Mouse (Mus musculus) gonadal fat pad, adult 2 months (tissue): ENCODE measurements around the gene Senp7. TPM values are rescaled to one million over a fixed set of nuclear protein-coding genes. Genes with fewer than 3 reads are reported as not detected.
"Not testable (repeated sequence)": the region's sequence is repeated elsewhere in the genome, so short reads cannot be mapped to it uniquely, and the experiment has no call there.

ENCODE experiments used
- DNase-seq: peaks from one replicate; pipeline ENCODE4 v3.0.0-alpha.2; 2012; ENCODE audit warnings: low read depth
- polyA plus RNA-seq: library from polyadenylated mRNA; depleted of rRNA; stranded (reverse); fragments of >200 nt; gene quantifications from 2 replicates; pipeline ENCODE4 v1.2.3, GENCODE M21; 2012; rRNA removed

The Senp7 gene
- polyA plus RNA-seq, 1 experiment = 4.5 TPM

DNA sequence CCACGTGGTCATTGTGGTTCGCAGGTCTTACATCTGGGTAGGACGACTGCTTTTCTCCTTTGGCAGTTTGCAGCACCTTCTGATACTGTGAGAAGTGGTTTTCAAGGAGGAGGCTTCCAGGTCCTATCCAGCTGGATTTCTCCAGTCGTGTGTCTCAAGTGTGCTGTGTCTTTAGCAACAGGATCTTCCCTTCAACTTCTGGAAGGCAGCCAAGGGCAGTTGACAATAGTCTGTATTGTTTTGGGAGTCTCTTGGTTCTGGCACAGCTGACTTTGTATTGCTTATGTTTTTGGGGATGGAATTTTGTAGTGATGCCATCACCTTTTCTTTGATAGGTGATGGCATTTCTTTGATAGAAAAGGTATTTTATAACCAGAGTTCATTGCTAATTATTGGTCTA is 86.0 kb downstream of the Senp7 start:
- peak; percentile 37 for DNase-seq

DNA sequence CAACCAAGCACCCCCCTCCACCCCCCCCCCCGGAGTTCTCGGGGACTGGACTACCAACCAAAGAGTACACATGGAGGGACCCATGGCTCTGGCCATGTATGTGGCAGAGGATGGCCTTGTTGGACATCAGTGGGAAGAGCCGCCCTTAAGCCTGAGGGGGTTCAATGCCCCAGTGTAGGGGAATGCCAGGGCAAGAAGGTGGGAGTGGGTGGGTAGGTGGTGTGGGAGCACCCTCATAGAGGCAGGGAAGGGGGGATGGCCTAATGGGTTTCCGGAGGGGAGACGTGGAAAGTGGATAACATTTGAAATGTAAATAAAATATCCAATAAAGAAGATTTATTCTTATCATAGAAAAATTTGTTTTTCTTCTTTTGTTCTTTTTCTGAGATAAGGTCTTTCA is 89.5 kb downstream of the Senp7 start:
- not testable (repeated sequence) for DNase-seq

DNA sequence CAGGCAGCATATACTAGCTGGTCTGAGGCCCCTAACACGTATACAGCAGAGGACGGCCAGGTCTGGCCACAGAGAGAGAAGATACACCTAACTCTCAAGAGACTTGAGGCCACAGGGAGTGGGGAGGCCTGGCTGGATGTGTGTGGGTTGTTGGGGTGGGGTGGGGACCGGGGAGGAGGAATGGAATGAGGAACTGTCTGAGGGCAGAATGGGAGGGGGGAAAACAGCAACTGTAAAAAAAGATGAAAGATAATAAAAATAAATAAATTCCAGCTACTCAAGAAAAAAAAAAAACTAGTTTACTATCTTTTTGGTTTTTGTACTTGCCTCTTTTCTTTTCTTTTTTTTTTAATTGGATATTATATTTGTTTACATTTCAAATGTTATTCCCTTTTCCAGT is 91.8 kb downstream of the Senp7 start:
- DNase-seq = no peak

DNA sequence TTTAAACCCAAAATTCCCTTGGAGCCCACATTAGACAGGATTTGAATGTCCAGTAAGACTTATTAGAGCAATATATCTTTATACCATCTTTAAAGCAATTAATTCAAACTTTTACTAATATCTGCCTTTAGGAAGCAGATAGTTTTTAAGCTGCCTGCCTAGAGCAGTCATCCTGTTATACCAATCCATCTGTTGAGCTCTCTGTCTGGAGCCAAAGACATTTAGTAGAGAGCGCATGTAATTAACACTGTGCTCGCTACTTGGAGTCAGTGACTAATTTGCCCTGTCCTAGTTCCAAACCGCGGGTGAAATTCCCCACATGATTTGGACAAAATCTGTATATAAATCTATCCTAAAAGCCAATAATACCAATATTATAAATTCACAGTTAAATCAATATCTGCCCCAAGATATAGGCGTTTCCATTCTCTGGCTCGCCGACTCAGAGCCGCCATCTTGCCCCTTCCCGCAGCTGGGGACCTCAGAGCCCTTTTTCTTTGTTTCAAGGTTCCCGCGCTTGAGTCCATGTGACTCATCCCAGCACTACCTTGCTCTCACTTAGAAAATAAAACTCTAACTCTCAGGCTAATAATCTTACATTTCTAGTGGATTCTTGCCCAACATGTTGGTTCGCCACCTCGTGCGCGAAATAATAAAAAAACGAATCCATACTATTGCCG is 96.9 kb downstream of the Senp7 start:
- no peak for DNase-seq

DNA sequence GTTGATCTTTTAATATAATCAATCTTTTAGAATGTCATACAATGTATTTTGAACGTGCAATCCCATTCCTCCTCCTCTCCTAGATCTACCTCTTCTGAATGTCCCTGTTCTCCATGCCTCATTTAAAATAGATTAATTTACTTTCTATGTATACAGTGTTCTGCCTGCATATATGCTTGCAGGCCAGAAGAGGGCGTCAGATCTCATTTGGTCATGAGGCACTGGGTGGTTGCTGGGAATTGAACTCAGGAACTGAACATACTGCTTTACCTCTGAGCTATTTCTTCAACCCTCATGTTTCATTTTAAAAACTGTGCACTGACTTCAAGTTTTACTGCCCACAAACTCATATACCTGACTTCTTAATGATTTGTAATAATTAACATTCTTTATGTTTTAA is 99.5 kb downstream of the Senp7 start:
- DNase-seq = no peak

DNA sequence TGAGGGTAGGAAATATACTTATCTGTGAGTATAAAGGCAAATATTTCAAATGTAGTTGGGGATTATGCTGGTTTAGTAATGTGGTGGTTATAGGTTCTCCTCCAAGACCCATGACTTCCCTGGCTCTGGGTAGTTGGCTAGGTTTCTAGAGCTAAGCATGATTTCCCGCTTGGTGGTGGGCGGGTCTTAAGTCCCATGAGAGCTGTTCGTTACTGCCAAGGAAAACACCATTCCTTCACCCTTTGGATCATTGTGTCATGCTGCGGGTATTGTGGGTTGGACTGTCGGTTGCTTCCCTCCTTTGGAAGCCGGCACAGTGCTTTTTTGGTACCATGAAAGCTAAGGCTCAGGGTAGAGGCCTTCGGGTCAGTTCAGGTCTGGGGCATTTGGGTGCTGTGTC is 115.3 kb downstream of the Senp7 start:
- DNase-seq = peak; percentile 79

- no peak for DNase-seq
Measured at GRCm38 (mm10) chr16:56170247-56170646, 122.1 kb downstream of the Senp7 start.

GRCm38 (mm10) chr16:56175867-56176581 is 127.9 kb downstream of the Senp7 start:
- DNase-seq = no peak

DNA sequence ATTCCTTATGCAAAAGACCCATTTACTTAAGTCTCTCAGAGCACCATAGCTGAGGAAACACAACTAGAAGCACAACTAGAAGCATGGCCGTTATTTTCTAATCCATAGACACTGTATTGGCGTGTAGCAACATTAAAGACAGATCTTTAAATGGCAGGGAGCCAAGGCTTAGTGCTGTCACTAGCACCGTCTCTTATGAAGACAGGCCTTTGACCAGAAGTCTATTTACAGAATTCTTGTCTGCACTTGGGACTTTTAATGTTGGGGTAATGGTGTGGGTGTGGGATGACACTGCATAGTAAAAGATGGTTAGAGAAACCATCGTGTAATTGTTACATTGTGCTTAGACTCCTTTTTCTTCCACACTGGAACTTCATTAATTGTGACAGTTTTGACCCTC is 138.7 kb downstream of the Senp7 start:
- no peak for DNase-seq

- no peak for DNase-seq
Measured at GRCm38 (mm10) chr16:56188198-56188597, 140.1 kb downstream of the Senp7 start.

- DNase-seq = no peak
Measured at GRCm38 (mm10) chr16:56204051-56204450, 155.9 kb downstream of the Senp7 start, which contains the start of gene Impg2. Impg2 (plus strand) TSS chr16:56204313.

DNA sequence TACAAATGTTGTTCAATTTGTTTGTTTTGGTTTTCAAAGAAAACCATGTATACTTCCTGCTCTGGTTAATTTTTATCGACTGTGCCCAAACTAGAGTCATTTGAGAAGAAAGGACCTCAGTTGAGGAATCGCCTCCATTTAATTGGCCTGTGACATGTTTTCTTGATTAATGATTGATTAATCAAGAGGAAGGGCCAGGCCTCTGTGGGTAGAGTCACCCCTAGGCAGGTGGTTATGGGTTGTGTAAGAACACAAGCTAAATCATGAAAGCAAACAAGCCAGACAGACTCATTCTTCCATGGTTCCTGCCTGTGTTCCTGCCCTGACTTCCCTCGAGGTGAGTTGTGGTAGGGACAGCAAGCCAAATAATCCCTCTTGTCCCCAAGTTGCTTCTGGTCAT is 164.6 kb downstream of the Senp7 start:
- DNase-seq = peak; percentile 17

DNA sequence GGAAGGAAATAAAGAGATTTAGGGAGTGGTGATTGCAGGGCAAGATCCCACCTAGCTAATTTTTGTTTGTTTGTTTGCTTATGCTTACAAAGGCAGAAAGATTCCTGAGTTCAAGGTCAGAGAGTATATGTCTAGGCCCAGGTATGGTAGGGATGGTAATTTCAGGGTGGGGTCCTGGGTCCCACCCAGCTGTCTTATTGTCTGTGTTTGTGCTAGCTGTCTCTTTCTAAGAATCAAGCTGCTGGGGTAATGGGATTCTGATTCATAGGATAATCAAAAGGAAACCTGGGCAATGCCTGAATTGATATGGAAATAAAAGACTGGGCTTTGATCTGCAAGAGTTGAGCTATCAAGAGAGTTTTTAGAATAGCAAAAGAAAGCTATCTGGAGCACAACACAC is 179.5 kb downstream of the Senp7 start:
- no peak for DNase-seq

DNA sequence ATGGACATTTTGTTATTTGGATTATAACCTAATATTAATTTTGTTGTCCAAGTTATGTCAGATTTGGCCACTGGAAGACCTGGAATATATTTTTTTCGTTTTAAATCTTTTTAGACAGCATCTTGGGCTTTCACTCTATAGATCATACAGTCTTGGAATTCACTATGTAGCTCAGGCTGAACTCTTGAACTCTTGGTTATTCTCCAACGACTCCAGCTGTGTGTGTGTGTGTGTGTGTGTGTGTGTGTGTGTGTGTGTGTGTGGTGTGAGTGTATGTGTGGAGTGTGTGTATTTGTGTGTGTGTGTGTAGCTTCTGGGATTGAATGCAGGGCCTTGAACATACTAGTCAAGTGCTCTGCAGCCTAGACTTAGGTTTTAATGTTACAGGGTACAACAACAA is 181.3 kb downstream of the Senp7 start:
- DNase-seq = no peak

GRCm38 (mm10) chr16:56231300-56231699 is 183.2 kb downstream of the Senp7 start:
- no peak for DNase-seq

DNA sequence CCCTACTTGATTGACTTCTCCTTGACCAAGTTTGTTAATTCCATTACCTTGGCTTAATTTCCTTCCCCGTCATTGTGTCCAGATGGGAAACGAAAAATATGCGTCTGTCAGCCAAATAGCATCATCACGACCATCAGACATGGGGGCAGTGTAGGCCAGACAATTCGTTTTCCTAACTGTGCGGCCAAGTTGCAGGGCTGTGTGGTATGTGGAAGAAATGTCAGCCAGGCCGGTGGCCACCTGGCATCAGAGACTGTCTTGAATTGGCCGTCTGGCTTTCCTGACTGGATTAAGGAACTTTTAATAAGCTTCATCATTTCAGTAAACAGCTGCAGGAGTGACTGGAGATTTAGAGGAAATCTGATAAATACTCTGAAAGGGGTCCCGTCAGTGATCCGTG is 184.6 kb downstream of the Senp7 start:
- DNase-seq = no peak

Other genes with a start within 250 kb of the Senp7 start
- gene Nfkbiz, start 209.4 kb upstream of the Senp7 start, polyA plus RNA-seq = 7.6 and 7.7 TPM in 2 replicates
- gene Nxpe3, start 153.1 kb upstream of the Senp7 start, polyA plus RNA-seq = 7.7 and 8.8 TPM in 2 replicates
- 1.7 and 1.8 TPM in 2 replicates for gene Cep97, start 113.5 kb upstream of the Senp7 start, polyA plus RNA-seq
- gene Rpl24, start 82.1 kb upstream of the Senp7 start, polyA plus RNA-seq = 175 and 178 TPM in 2 replicates
- 3.5 and 5.2 TPM in 2 replicates for gene Zbtb11, start 74.5 kb upstream of the Senp7 start, polyA plus RNA-seq
- 23.4 and 28.4 TPM in 2 replicates for gene Pcnp, start 18.6 kb upstream of the Senp7 start, polyA plus RNA-seq
- gene Trmt10c, start 10.5 kb upstream of the Senp7 start, polyA plus RNA-seq = 2.5 and 2.7 TPM in 2 replicates
- gene Impg2, start 156.0 kb downstream of the Senp7 start, polyA plus RNA-seq = 0.20 and 0.25 TPM in 2 replicates